ENCODE assay signal across 16 mouse cellular contexts in the genomic region with DNA sequence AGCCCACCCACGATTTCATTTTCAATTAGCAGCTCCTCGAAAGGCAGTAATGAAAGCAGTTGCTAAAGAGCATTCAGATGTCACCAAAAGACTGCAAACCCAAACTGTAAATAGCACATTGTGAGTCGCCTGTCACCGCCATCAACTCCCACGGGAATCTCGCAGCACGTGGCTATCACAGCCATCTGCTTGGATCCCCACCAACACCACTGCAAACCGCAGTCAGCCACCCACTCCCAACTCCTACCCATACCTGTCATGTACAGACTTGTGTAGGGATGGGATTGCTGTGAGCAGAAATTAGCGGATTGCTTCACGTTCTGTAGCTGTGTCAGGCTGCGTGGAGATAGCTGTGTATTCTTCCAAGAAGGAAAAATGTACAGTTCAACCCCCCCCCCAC.
DNase-seq lines count a peak whose midpoint lies in the region; ATAC-seq lines count a peak whose summit lies in the region.
"Had no signal": no experiment of that assay in that cellular context is flagged by ENCODE, and none has a peak within 500 bp of the region (broad histone marks: within the 10 kb centered on the region; RNA-seq: fewer than 3 reads in every experiment).

No protein-coding gene starts in this region.

- no peak overlapping the region for H3K4me3 ChIP-seq in heart, embryonic 12.5 days
- H3K4me3 ChIP-seq in heart, embryonic 11.5 days (ENCODE audit: low read depth, low read length): no peak overlapping the region
- H3K4me3 ChIP-seq: embryonic facial prominence, embryonic 13.5 days; midbrain, embryonic 10.5 days; neural tube, embryonic 12.5 days had no signal

- ATAC-seq in heart, embryonic 12.5 days (ENCODE audit: insufficient number of reproducible peaks, low FRiP score): no peak
- ATAC-seq in heart, embryonic 11.5 days (replicated peaks; ENCODE audit: insufficient number of reproducible peaks, low FRiP score, low TSS enrichment): no peak

- no peaks in the 10 kb centered on the region for H3K9me3 ChIP-seq in heart, embryonic 12.5 days (replicated peaks)
- H3K9me3 ChIP-seq in heart, embryonic 11.5 days (replicated peaks; ENCODE audit: control insufficient read depth, low read length): no peaks in the 10 kb centered on the region
- H3K9me3 ChIP-seq: embryonic facial prominence, embryonic 13.5 days; midbrain, embryonic 10.5 days; neural tube, embryonic 12.5 days had no signal

- H3K36me3 ChIP-seq in heart, embryonic 12.5 days: no peaks in the 10 kb centered on the region
- no peaks in the 10 kb centered on the region for H3K36me3 ChIP-seq in heart, embryonic 11.5 days (ENCODE audit: control insufficient read depth, insufficient read depth, low read length)
- H3K36me3 ChIP-seq: embryonic facial prominence, embryonic 13.5 days; midbrain, embryonic 10.5 days; neural tube, embryonic 12.5 days had no signal

- H3K27me3 ChIP-seq in heart, embryonic 12.5 days (replicated peaks): no peaks in the 10 kb centered on the region
- no peaks in the 10 kb centered on the region for H3K27me3 ChIP-seq in heart, embryonic 11.5 days (ENCODE audit: control insufficient read depth, insufficient read depth, low read length)
- H3K27me3 ChIP-seq: embryonic facial prominence, embryonic 13.5 days; neural tube, embryonic 12.5 days had no signal

- H3K27ac ChIP-seq in heart, embryonic 12.5 days (ENCODE audit: poor library complexity, severe bottlenecking): no peak overlapping the region
- H3K27ac ChIP-seq in heart, embryonic 11.5 days (ENCODE audit: low read depth, low read length): no peak overlapping the region
- H3K27ac ChIP-seq: embryonic facial prominence, embryonic 13.5 days; midbrain, embryonic 10.5 days; neural tube, embryonic 12.5 days had no signal

- no peak overlapping the region for H3K4me2 ChIP-seq in heart, embryonic 12.5 days
- no peak overlapping the region for H3K4me2 ChIP-seq in heart, embryonic 11.5 days
- H3K4me2 ChIP-seq: embryonic facial prominence, embryonic 13.5 days; neural tube, embryonic 12.5 days had no signal

- WGBS in heart, embryonic 12.5 days: 61% methylated on average over 11 of the region's 11 CpGs
- WGBS in heart, embryonic 11.5 days (ENCODE audit: insufficient replicate concordance): 62% methylated on average over 11 of the region's 11 CpGs

- DNase-seq in heart, adult 11 months: peak; percentile 81
- peak; percentile 83 to 91 for DNase-seq in frontal cortex, postnatal 36 days (ENCODE audit: low spot score in 2 of 2)
- DNase-seq in left cerebral cortex, adult 18-20 months (ENCODE audit: low spot score in 2 of 2): peak; percentile 70 to 84
- peak; percentile 77 for DNase-seq in right cerebral cortex, postnatal 25 days
- DNase-seq in testis, postnatal 10 days (ENCODE audit: low spot score): no peak
- DNase-seq in cerebellum, adult 9-10 months: no peak
- DNase-seq: adrenal gland, postnatal 14 days; cerebellum, adult 8-10 months; kidney, postnatal 36 days; spleen, adult 18-20 months; thymus, postnatal 25 days had no signal

- H3K9ac ChIP-seq in heart, embryonic 12.5 days: no peak overlapping the region
- no peak overlapping the region for H3K9ac ChIP-seq in heart, embryonic 11.5 days (ENCODE audit: low read depth, low read length)
- H3K9ac ChIP-seq: embryonic facial prominence, embryonic 13.5 days; neural tube, embryonic 12.5 days had no signal

- peaks cover 22% of the 10 kb centered on the region for H3K4me1 ChIP-seq in heart, embryonic 12.5 days (replicated peaks)
- H3K4me1 ChIP-seq in heart, embryonic 11.5 days (ENCODE audit: control insufficient read depth, insufficient read depth, low read length): peaks cover 11% of the 10 kb centered on the region
- H3K4me1 ChIP-seq: midbrain, embryonic 10.5 days had no signal

Comparison
In these comparisons a context has a peak if more than half of its experiments do, and no peak if none do; other contexts are left out.
1. DNase-seq: peak in heart, adult 11 months (single experiment), frontal cortex, postnatal 36 days (2 of 2), left cerebral cortex, adult 18-20 months (2 of 2) and right cerebral cortex, postnatal 25 days (single experiment); none in testis, postnatal 10 days (single experiment) and cerebellum, adult 9-10 months (single experiment).